Mouse (Mus musculus) common myeloid progenitor, adult 5-6 weeks (primary cell): Measurements from ENCODE around the gene Gpr137. TPM values are rescaled to one million over a fixed set of nuclear protein-coding genes. Genes with fewer than 3 reads are reported as not detected.

Source experiments
- ATAC-seq: replicated peaks from 2 replicates; pipeline ENCODE4 v1.8.0; 2016; ENCODE audit warnings: low read depth, mild to moderate bottlenecking, moderate TSS enrichment, inconsistent platforms; ENCODE audit not compliant: poor library complexity, severe bottlenecking
- total RNA-seq: library from RNA; stranded (forward); fragments of 200-1000, 187-1606 nt; gene quantifications from 2 replicates; pipeline ENCODE4 v1.2.3, GENCODE M21; 2017

Gpr137 gene
- total RNA-seq, 1 experiment from 2014 or later, result 13.1 TPM

GRCm38 (mm10) chr19:6947742-6948141 is 5.5 kb upstream of the Gpr137 start:
- no peak for ATAC-seq

GRCm38 (mm10) chr19:6943709-6944108 is 1.4 kb upstream of the Gpr137 start:
- no peak for ATAC-seq

DNA sequence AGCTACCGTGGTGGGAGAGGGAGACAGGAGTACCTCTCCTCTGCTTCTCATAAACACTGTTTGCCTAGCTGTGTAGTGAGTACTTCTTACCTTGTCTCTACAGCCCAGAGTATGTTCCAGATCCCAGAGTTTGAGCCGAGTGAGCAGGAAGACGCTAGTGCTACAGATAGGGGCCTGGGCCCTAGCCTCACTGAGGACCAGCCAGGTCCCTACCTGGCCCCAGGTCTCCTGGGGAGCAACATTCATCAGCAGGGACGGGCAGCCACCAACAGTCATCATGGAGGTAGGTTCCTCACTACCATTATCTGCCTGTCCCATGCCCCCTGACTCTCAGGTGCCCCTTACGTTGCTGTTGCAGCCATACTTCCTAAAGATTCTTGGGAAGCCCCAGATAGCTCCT is 484 bp upstream of the Gpr137 start:
- no peak for ATAC-seq

DNA sequence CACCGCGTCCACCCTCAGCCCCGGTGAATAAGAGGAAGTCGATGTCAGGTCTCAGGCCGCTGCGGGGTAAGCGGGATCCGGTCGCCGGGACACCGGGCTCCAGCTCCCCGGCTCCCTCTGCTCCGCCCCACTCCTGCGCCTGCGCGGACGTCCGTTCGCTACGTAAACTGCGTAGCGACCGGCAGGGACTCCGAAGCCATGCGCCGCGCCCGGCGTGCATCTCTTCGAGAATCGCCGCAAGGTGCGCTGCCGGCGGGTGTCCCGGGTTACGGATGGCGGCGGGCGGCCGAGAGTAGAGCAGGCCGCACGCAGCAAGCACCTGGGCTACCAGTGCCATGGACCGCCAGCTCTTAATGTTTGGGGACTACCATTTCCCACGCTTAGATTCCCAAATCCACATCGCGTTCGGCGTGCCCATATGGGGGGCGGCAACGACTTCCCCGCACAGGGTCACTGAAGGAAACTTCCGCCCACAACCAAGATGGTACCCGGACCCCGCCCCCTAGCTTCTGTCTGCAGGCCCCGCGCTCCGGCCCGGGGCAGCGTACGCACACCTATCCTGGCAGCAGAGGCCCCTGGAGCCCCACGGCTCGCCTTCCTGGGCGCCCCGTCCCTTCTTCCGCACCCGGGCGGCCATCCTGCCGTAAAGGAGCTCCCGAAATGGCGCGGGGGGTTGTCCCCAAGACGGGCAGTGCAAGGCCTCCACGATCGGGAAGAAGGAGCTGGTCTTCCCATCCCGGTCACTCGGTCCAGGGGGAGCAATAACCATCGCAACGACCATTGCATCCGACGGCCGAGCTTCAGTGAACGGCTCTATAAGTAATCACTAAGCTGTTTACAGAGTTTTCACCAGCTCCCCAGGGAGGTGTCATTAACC is 670 bp downstream of the Gpr137 start, which contains the start of gene Bad:
TSS of gene Bad (plus strand) at position 490 of the 877 bp plus-strand sequence.
- ATAC-seq, result peak; percentile 76

- no peak for ATAC-seq
These were observed 1.6 kb downstream of the Gpr137 start for GRCm38 (mm10) chr19:6940396-6941351.

GRCm38 (mm10) chr19:6939106-6940002 is 2.9 kb downstream of the Gpr137 start:
- no peak for ATAC-seq

DNA sequence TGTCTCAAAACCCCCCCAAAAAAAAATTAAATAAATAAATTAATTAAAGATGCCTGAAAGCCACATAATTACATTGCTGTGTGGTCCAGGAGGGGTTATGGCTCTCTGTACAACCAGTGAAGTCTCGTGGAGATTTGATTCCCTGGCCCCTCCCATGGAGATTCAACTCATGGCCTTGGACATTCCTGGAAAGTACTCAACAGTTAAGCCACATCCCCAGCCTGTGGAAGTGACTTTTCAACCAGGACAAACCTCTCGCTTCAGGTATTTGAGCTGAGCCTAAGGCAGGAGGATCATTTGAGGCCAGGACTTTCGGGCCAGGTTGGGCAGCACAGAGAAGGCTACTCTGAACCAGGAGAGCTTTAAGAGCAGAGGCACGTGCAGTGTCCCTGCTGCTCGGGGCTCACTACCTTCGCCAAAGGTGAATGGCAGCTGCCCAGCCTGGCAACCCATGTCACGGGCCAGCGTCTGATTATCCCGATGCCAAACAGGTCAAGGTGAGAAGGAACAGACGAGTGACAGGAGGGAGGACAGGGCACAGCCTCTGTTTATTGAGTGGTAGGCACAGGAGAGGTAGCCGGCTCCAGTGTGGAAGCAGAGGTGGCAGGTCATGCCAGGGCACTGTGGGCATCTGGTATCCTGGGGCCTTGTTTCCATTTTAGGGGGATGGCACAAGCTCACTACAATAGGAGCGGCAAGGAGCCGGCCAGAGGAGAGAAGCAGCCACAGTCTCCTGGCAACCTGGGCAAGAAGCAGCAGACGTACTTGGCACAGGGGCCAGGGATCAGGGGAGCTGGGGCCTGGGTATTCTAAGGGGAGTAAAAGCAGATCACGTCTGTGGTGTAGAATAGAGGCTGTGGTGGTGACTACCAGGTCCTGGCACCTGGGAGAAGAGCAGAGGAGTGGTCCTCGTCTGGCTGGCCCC is 4.5 kb downstream of the Gpr137 start:
- no peak for ATAC-seq

- 0 out of 2 replicates have a peak, but pooled peaks have one; percentile 33 for ATAC-seq
These were observed 6.0 kb downstream of the Gpr137 start for GRCm38 (mm10) chr19:6936299-6936698.

GRCm38 (mm10) chr19:6934195-6934977 is 7.9 kb downstream of the Gpr137 start, which contains the start of gene Kcnk4:
Gene Kcnk4, minus strand, starts transcription at chr19:6934515.
- ATAC-seq, result no peak

- ATAC-seq, result peak; percentile 55
These were observed 8.7 kb downstream of the Gpr137 start for GRCm38 (mm10) chr19:6933436-6934194.

DNA sequence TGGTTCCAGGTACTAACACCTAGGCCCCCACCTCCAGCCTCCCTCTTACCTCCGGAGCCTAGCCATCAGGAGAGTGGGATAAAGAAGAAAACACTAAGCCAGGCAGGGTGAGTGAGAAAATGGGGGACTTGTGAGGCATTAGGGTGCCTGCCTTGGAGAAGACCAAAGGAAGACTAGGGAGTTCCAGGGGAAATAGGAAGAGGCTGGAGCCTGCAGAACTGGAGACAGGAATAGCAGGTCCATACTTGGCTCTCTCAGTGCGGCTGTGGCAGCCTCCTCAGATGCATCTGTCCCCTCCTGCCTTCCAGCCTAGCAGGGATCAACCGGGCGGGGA is 9.2 kb downstream of the Gpr137 start:
- no peak for ATAC-seq

DNA sequence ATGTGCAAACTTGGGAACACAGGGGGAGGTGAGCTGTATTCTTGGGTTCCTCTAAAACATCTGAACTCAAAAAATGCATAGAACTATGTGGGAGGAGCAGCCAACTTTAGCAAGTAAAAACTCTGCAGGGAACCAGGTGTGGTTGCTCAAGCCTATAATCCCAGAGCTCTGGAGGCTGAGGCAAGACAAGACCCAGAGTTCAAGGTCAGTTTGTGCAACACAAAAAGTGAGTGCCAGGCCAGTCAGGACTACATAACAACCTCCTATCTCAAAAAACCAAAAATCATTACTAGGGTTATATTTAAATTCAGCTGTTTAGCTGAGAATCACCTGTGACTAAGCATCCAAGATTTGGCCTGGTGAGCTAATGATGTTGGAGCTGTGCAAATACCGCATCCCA is 10.3 kb downstream of the Gpr137 start:
- ATAC-seq, result no peak

GRCm38 (mm10) chr19:6931002-6931401 is 11.3 kb downstream of the Gpr137 start:
- no peak for ATAC-seq

DNA sequence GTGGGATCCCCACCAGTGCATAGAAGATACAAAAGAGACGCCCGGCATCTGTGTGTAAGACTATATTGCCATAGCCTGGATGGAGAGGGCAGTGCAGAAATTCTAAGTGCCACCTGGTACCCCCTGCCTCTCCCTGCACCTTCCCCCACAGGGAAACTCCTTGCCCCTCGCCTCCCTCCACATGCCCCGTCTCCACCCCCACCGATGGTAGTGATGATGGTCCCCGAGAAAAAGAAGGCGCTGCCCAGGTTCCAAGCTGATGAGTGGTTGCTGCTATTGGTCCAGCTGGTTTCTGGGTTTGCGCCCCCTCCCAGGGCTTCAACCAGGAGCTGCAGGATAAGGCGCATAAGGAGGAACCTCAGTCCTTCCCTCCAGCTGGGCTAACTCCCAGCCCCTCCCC is 14.2 kb downstream of the Gpr137 start:
- no peak for ATAC-seq

GRCm38 (mm10) chr19:6926559-6927255 is 15.6 kb downstream of the Gpr137 start:
- ATAC-seq, result no peak

DNA sequence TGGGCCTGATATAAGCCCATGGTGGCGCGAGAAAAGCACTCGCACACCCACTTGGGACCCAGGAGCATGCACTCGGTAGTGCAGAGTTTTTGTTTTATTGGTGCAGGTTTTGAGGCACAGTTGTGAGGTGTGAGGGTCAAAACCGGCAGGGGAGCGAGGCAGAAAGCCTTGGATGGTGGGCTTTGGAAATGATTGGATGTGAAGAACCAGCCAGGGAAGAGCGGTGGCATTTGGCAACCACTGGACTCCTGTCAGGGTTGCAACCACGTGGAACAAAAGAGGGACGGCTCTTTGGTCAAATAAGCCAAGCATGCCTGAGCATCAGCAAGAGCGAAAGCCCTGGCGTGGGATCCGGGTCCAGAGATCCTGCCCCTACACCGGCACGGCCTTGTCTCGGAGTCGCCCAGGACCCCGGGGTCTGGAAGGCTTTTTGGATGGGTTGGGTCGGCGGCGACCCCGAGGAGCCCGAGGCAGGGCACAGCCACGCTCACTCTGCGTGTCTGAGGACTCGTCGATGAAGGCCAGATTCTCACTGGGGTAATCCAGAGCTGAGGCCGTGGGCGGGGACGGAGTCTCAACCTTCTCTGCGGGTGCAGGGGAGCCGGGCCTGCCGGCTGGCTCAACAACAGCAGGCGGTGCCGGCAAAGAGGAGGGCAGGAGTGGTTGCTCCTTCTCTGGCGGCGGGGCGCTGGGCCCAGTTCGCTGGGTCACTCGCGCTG is 16.5 kb downstream of the Gpr137 start:
- no peak for ATAC-seq
